Mouse (Mus musculus): Measurements from ENCODE around the gene Btbd9. TPM values are rescaled to one million over a fixed set of nuclear protein-coding genes. Genes with fewer than 3 reads are reported as not detected.

The Btbd9 gene
- polyA plus RNA-seq, 1 experiment = 25.6 TPM

DNA sequence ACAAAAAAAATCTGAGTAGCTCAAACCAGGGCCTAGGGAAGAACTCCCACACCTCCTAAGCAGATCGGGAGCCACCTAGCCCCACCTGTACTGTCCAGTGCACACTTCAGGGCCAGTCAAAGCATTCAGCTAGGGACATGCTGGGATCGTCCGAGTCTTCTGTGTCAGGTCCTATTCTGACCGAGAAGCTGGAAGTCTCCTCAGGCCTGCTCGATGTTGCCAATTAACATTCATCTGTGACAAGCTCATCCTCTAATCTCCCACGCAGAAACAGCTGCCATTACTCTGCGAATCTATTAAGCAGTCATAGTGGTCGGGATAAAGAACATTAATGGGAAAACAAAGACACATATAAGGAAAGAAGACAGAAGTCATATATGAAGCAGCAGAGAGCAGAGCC, 106.0 kb downstream of the Btbd9 start:
- Histone ChIP-seq H3K36me3 (ENCODE audit: control insufficient read depth, insufficient read depth, low read length) (no peaks in the 10 kb centered on the region), H3K27ac (ENCODE audit: insufficient read depth, low read depth, low read length) (no peak overlapping the region), H3K4me3 (ENCODE audit: insufficient read depth, low read depth, low read length) (no peak overlapping the region), H3K4me1 (ENCODE audit: control insufficient read depth, insufficient read depth, low read length) (no peaks in the 10 kb centered on the region; the same call in 1 of the 2 replicates), H3K27me3 (replicated peaks; ENCODE audit: control insufficient read depth, insufficient read depth, low read length) (no peaks in the 10 kb centered on the region)
- 71% methylated on average over 8 of the region's 8 CpGs for WGBS
- TF ChIP-seq CTCF (conservative IDR thresholded peaks at IDR 0.05; ENCODE audit: insufficient read depth, insufficient read length, low read depth, low read length) (no peak), POLR2A (IDR thresholded peaks at IDR 0.05; ENCODE audit: low read depth, low read length) (no peak)
- DNase-seq = no peak

DNA sequence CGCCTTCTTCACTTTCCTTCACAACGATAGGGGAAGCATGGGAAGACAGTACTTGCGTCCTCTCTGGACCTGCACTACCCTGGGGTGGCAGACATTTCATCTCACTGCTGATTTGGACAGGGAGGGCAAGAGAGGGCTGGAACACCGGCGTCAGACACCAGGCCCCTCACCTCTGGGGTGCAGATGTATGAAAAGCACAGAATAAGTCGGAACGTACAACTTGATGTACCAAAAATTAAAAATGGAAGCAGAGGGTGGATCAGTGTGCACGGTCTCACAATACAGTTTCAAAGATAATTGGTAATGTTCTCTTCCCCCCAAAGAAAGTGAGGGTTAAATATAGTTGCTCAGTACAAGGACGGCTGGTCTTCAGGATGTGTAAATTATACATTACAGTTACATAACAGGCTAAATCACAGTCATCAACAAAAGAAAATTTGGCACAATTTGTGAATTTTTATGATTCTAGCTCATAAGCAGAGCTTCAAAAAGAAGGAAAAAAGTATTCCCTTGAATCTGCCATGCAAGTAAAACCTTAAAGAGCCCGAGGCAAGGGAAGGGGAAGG, 106.7 kb downstream of the Btbd9 start:
- Histone ChIP-seq H3K4me3 (ENCODE audit: insufficient read depth, low read depth, low read length) (no peak overlapping the region), H3K36me3 (ENCODE audit: control insufficient read depth, insufficient read depth, low read length) (no peaks in the 10 kb centered on the region), H3K27me3 (replicated peaks; ENCODE audit: control insufficient read depth, insufficient read depth, low read length) (no peaks in the 10 kb centered on the region), H3K4me1 (ENCODE audit: control insufficient read depth, insufficient read depth, low read length) (no peaks in the 10 kb centered on the region; the same call in 1 of the 2 replicates), H3K27ac (ENCODE audit: insufficient read depth, low read depth, low read length) (no peak overlapping the region)
- 89% methylated on average over 10 of the region's 10 CpGs for WGBS
- TF ChIP-seq CTCF (conservative IDR thresholded peaks at IDR 0.05; ENCODE audit: insufficient read depth, insufficient read length, low read depth, low read length) (no peak), POLR2A (IDR thresholded peaks at IDR 0.05; ENCODE audit: low read depth, low read length) (no peak)
- DNase-seq = no peak

DNA sequence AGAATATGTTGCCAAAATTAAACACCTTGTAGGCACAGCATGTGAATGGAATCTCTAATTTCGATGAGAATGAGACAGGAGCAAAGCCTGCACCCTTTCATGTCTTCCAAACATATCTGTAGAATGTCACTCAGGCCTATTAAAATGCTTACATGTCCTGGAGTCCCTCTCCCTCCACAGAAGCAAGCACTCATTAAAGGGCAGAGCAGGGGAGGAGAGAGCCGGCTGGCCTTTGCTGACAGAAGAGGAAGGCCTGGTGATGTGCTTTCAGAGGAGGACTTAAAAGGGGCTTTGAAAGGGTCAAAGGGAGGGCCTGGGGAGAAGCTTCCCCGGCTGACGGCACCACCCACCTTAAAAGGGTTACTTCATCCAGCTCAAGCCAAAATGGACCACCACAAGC, 107.9 kb downstream of the Btbd9 start:
- no peak for TF ChIP-seq POLR2A (IDR thresholded peaks at IDR 0.05; ENCODE audit: low read depth, low read length)
- no peak for DNase-seq
- H3K4me1 ChIP-seq (ENCODE audit: control insufficient read depth, insufficient read depth, low read length) = no peaks in the 10 kb centered on the region; the same call in 1 of the 2 replicates
- H3K4me3 ChIP-seq (ENCODE audit: insufficient read depth, low read depth, low read length) = no peak overlapping the region
- H3K36me3 ChIP-seq (ENCODE audit: control insufficient read depth, insufficient read depth, low read length) = no peaks in the 10 kb centered on the region
- 74% methylated on average over 4 of the region's 4 CpGs for WGBS
- H3K27me3 ChIP-seq (replicated peaks; ENCODE audit: control insufficient read depth, insufficient read depth, low read length) = no peaks in the 10 kb centered on the region
- no peak overlapping the region for H3K27ac ChIP-seq (ENCODE audit: insufficient read depth, low read depth, low read length)

DNA sequence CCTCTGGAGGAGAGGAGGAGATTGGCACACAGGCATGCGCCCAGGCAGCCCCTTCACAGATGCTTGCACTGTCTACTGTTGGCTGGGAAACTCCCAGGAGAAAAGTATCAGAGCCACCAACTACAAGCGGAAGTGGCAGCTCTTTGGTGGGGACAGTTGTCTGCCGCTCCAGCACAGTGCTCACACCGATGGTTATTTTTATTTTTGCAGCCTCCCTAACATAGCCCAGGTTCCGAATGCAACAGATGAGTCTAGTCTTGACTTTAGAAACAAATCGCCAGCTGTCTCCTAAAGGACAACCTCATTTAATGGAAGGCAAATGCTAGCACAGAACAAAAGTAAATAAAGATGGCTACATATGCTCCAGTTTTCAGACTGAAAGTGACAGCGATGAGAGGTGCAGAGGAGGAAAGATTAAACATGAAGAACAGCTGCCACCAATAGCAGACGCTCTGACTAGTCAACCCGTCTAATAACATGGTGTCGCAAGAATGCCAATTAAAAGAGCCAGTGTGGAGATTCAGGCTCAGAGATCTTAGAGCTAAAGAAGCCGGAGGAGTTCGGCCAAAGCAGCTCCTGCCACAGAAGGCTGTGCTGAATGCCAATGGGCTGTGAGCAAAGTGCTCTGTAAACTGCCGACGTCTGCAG, 108.6 kb downstream of the Btbd9 start:
- TF ChIP-seq POLR2A (IDR thresholded peaks at IDR 0.05; ENCODE audit: low read depth, low read length) = no peak
- TF ChIP-seq CTCF (conservative IDR thresholded peaks at IDR 0.05; ENCODE audit: insufficient read depth, insufficient read length, low read depth, low read length) = no peak
- Histone ChIP-seq H3K4me1 (ENCODE audit: control insufficient read depth, insufficient read depth, low read length) (no peaks in the 10 kb centered on the region; the same call in 1 of the 2 replicates), H3K36me3 (ENCODE audit: control insufficient read depth, insufficient read depth, low read length) (no peaks in the 10 kb centered on the region), H3K27me3 (replicated peaks; ENCODE audit: control insufficient read depth, insufficient read depth, low read length) (no peaks in the 10 kb centered on the region), H3K4me3 (ENCODE audit: insufficient read depth, low read depth, low read length) (no peak overlapping the region), H3K27ac (ENCODE audit: insufficient read depth, low read depth, low read length) (no peak overlapping the region)
- DNase-seq = no peak
- 76% methylated on average over 14 of the region's 14 CpGs for WGBS

DNA sequence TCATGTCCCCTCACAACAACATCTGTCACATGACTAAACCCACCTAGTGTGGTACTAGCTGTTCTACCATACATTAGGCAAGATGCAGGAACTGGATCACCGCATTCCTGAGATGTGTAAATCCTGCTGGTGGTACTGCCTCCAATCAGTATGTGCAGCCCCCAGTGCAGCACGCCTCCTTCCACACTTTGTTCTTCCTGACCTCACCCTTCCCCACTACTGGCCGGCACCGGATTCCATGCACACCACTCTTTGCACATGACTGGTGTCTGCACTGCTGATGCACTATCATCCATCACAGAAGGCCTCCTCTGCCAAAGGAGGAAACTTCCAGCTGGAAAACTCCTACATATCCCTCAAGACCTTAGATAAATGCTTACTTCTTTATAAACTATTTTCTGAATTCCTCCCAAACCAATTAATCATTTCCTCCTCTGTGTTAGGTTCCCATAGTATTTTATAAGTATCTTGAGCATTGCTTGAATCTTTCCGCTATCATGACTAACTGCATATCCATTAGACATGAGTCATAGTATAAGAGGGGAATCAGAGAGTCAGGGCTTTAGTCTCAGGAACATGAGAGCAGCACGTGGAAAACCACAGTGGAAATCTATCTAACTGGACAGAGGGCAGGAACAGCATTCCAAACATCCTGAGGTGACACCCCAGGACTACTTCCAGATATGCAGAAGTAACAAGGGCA, 111.1 kb downstream of the Btbd9 start:
- no peak for DNase-seq
- TF ChIP-seq POLR2A (IDR thresholded peaks at IDR 0.05; ENCODE audit: low read depth, low read length) (no peak), CTCF (conservative IDR thresholded peaks at IDR 0.05; ENCODE audit: insufficient read depth, insufficient read length, low read depth, low read length) (no peak)
- Histone ChIP-seq H3K4me1 (ENCODE audit: control insufficient read depth, insufficient read depth, low read length) (no peaks in the 10 kb centered on the region), H3K27me3 (replicated peaks; ENCODE audit: control insufficient read depth, insufficient read depth, low read length) (no peaks in the 10 kb centered on the region), H3K36me3 (ENCODE audit: control insufficient read depth, insufficient read depth, low read length) (no peaks in the 10 kb centered on the region), H3K27ac (ENCODE audit: insufficient read depth, low read depth, low read length) (no peak overlapping the region), H3K4me3 (ENCODE audit: insufficient read depth, low read depth, low read length) (no peak overlapping the region)
- WGBS = 72% methylated on average over 6 of the region's 6 CpGs

- Histone ChIP-seq H3K4me3 (ENCODE audit: insufficient read depth, low read depth, low read length) (no peak overlapping the region), H3K27me3 (replicated peaks; ENCODE audit: control insufficient read depth, insufficient read depth, low read length) (no peaks in the 10 kb centered on the region), H3K27ac (ENCODE audit: insufficient read depth, low read depth, low read length) (no peak overlapping the region), H3K4me1 (ENCODE audit: control insufficient read depth, insufficient read depth, low read length) (no peaks in the 10 kb centered on the region), H3K36me3 (ENCODE audit: control insufficient read depth, insufficient read depth, low read length) (no peaks in the 10 kb centered on the region)
- DNase-seq = no peak
- TF ChIP-seq POLR2A (IDR thresholded peaks at IDR 0.05; ENCODE audit: low read depth, low read length) = no peak
- TF ChIP-seq CTCF (conservative IDR thresholded peaks at IDR 0.05; ENCODE audit: insufficient read depth, insufficient read length, low read depth, low read length) = no peak
- 58% methylated on average over 5 of the region's 5 CpGs for WGBS
These were observed 112.0 kb downstream of the Btbd9 start for GRCm38 (mm10) chr17:30464240-30464745.

- Histone ChIP-seq H3K4me3 (ENCODE audit: insufficient read depth, low read depth, low read length) (no peak overlapping the region), H3K4me1 (ENCODE audit: control insufficient read depth, insufficient read depth, low read length) (no peaks in the 10 kb centered on the region), H3K36me3 (ENCODE audit: control insufficient read depth, insufficient read depth, low read length) (no peaks in the 10 kb centered on the region), H3K27ac (ENCODE audit: insufficient read depth, low read depth, low read length) (no peak overlapping the region), H3K27me3 (replicated peaks; ENCODE audit: control insufficient read depth, insufficient read depth, low read length) (no peaks in the 10 kb centered on the region)
- no peak for DNase-seq
- 79% methylated on average over 2 of the region's 2 CpGs for WGBS
- TF ChIP-seq POLR2A (IDR thresholded peaks at IDR 0.05; ENCODE audit: low read depth, low read length) (no peak), CTCF (conservative IDR thresholded peaks at IDR 0.05; ENCODE audit: insufficient read depth, insufficient read length, low read depth, low read length) (no peak)
These were observed 115.5 kb downstream of the Btbd9 start for GRCm38 (mm10) chr17:30460727-30461349.
